Mouse (Mus musculus) intestine, embryonic 16.5 days (tissue): ENCODE data around the gene Ksr1. TPM values are rescaled to one million over a fixed set of nuclear protein-coding genes. Genes with fewer than 3 reads are reported as not detected.

ENCODE experiments used
- ATAC-seq: fragments of 200-750 bp; cut with Nextera tagmentation; 2 replicates; pipeline ENCODE4 v1.8.0; 2017; ENCODE audit warnings: moderate TSS enrichment, moderate library complexity
- H3K27ac ChIP-seq: fragments of 300-500 bp; sonication (generic); 2 replicates; pipeline ENCODE4 v1.5.1; 2014; ENCODE audit warnings: mild to moderate bottlenecking, low read length
- H3K27me3 ChIP-seq: fragments of 300-500 bp; sonication (generic); replicated peaks from 2 replicates; pipeline ENCODE4 v1.6.1; 2014; ENCODE audit warnings: low read length, control low read depth, mixed read lengths; ENCODE audit not compliant: control insufficient read depth, insufficient read depth
- H3K36me3 ChIP-seq: fragments of 300-500 bp; sonication (generic); 2 replicates; pipeline ENCODE4 v1.6.1; 2014; ENCODE audit warnings: low read length, control low read depth; ENCODE audit not compliant: control insufficient read depth, insufficient read depth
- H3K4me1 ChIP-seq: fragments of 300-500 bp; sonication (generic); 2 replicates; pipeline ENCODE4 v1.6.1; 2014; ENCODE audit warnings: low read length, control low read depth, mixed read lengths; ENCODE audit not compliant: control insufficient read depth, insufficient read depth
- H3K4me2 ChIP-seq: fragments of 300-500 bp; sonication (generic); 2 replicates; pipeline ENCODE4 v1.6.1; 2014; ENCODE audit warnings: low read depth, low read length, control low read depth
- H3K4me3 ChIP-seq: fragments of 300-500 bp; sonication (generic); 2 replicates; pipeline ENCODE4 v1.5.1; 2014; ENCODE audit warnings: mild to moderate bottlenecking, low read length
- H3K9ac ChIP-seq: fragments of 300-500 bp; sonication (generic); 2 replicates; pipeline ENCODE4 v1.6.1; 2014; ENCODE audit warnings: low read depth, low read length
- H3K9me3 ChIP-seq: fragments of 300-500 bp; sonication (generic); 2 replicates; pipeline ENCODE4 v1.6.1; 2016; ENCODE audit warnings: low read length, control low read depth; ENCODE audit not compliant: control insufficient read depth
- WGBS: fragments of 180-500 bp; shearing (Covaris S2); extraction: QIAGEN DNeasy Blood & Tissue Kit; methylation state at CpG from one replicate; pipeline ENCODE4 v1.1.7; 2014; 5-methylcytosine and 5-hydroxymethylcytosine counted together
- polyA plus RNA-seq: library from polyadenylated mRNA; unstranded; fragments of >200 nt; fragmentation: Nextera tagmentation; extraction: Ambion mirVana; gene quantifications from 2 replicates; pipeline ENCODE4 v1.2.1, GENCODE M21; 2015

Ksr1 gene
- polyA plus RNA-seq, 1 experiment from 2014 or later: 4.1 TPM

DNA sequence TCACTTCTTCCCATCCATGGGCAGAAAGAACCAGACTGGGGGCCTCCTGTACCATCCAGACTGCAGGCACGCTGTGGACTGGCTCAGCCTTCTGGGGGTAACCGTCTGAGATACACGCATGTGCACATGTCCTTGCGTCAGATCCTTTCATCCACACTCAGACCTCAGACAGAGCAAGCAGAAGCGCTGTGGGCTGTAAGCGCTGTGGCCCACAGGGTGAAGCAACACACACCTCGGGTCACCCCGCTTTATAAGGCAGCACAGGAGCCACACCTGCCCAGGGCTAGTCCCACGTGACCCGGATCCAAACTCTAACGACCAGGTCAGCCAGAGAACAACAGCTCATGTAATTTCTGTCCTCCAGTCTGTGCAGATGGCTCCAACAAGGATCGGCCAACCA, 59.4 kb downstream of the Ksr1 start:
- H3K9me3 ChIP-seq: no peaks in the 10 kb centered on the region
- no peak overlapping the region for H3K9ac ChIP-seq
- H3K27me3 ChIP-seq: no peaks in the 10 kb centered on the region
- H3K27ac ChIP-seq: no peak overlapping the region
- 77% methylated on average over 12 of the region's 12 CpGs for WGBS
- H3K4me1 ChIP-seq: peaks cover 50% of the 10 kb centered on the region
- H3K4me2 ChIP-seq: no peak overlapping the region
- H3K36me3 ChIP-seq: no peaks in the 10 kb centered on the region
- peak; percentile 36 for ATAC-seq
- H3K4me3 ChIP-seq: no peak overlapping the region

DNA sequence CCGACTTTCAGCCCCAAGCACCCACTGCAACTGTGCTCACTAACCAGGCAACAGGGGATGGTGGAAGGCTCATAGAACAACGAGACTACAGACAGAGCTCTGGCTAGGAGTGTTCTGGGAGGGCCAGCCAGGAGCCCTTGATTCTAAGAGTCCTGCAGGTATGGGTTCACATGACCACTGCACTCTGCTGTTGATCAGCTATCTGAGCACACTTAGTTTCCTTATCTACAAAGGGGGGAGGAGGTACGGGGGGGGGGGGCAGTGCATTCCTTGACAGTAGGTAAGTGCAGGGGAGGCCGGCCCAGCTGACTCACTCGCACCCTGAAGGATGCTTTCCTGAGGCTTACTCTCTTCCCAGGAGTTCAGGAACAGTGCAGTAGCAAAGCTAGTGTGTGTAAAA, 61.1 kb downstream of the Ksr1 start:
- Histone ChIP-seq H3K9ac (no peak overlapping the region), H3K36me3 (no peaks in the 10 kb centered on the region), H3K4me2 (no peak overlapping the region), H3K27ac (no peak overlapping the region), H3K4me3 (no peak overlapping the region), H3K9me3 (no peaks in the 10 kb centered on the region), H3K27me3 (no peaks in the 10 kb centered on the region), H3K4me1 (peaks cover 60% of the 10 kb centered on the region)
- ATAC-seq: peak; percentile 29; the same call in 1 of the 2 replicates
- WGBS: 41% methylated on average over 5 of the region's 5 CpGs

DNA sequence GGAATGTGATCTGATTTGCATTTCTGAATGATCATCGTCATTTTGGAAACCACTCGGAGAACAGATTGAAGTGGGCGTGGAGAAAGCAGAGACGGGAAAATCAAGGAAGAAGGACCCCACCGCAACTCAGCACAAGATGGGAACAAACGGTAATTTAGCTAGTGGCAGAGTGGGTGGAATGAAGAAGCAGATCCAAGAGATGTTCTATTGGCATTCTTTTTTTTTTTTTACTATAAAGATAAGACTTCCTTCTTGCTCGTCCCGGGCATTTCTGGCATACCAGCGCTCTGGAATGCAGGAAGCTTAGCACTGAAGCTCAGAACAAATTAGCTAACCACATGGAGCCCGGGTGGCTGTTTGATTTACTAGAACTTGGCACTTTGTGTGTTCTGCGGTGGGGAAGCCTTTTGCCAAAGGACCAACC, 63.2 kb downstream of the Ksr1 start:
- Histone ChIP-seq H3K27ac (0 out of 2 replicates have a peak overlapping the region, but pooled peaks have one; percentile 31), H3K36me3 (no peaks in the 10 kb centered on the region), H3K9me3 (no peaks in the 10 kb centered on the region), H3K27me3 (no peaks in the 10 kb centered on the region), H3K4me1 (peaks cover 47% of the 10 kb centered on the region), H3K9ac (no peak overlapping the region), H3K4me3 (no peak overlapping the region), H3K4me2 (no peak overlapping the region)
- WGBS: 48% methylated on average over 11 of the region's 11 CpGs
- ATAC-seq: no peak

DNA sequence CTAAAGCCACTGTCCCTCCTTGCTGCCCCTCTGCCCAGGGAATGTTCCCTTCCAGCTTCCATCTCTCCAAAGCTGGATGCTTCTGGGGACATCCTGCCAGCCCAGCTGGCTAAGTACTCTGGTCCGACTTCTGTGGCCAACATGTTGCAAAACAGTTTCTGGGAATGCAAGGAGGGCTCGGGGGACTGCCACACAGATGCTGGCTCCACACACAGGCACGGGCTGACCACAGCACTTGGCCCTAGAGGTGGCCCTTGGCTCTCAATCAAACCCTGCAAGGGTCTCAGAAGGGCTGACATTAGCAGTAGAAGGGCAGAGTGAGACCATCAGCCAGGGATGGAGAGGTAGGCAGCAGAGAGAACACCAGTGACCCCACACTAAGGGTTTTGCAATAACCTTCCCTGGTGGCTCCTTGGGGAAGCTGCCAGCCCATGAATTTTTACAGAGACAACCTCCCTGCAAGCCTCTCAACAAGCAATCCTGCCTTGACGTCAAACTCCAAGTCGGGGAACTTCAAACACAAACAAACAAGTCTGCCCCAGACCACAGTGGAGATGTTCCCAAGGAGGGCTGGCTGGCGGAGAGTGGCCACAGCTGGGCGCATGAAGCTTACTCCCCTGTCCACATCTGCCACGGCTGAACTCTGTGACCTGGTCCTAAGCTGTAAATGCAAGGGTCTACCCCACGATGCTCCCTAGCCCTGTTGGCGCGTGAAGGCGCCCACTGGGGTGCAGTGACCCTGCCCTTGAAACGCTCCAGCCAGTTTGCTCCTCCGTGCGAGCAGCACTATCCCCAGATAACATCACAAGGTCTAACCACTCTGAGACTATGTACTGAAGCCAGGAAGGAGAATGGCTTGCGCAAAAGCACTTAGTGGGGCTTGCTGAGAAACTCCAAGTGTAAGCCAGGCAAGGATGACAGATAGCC, 65.0 kb downstream of the Ksr1 start:
- 53% methylated on average over 16 of the region's 16 CpGs for WGBS

DNA sequence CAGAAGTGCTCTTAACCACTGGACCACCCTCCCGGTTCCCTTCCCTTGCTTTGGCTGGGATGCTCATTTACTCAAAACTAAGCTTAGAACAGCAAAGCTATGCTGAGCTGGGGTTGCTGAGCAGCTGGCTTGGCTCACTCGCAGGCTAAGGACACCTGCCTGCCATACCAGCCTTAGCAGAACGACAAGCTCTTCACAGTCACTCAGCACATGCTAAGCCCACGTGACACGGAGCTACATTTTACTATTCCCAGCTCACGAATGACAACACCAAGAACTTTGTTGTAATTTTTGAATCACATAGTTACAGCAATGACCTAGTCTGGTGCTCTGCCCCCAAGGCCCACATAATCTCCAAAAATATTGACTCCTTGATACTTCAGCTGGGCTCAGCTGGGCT, 66.1 kb downstream of the Ksr1 start:
- ATAC-seq: no peak
- Histone ChIP-seq H3K4me2 (no peak overlapping the region), H3K27me3 (no peaks in the 10 kb centered on the region), H3K4me3 (no peak overlapping the region), H3K36me3 (no peaks in the 10 kb centered on the region), H3K9ac (no peak overlapping the region), H3K27ac (no peak overlapping the region), H3K4me1 (peaks cover 30% of the 10 kb centered on the region), H3K9me3 (no peaks in the 10 kb centered on the region)
- WGBS: 76% methylated on average over 6 of the region's 6 CpGs

More for the DNA sequence above, 65.0 kb downstream of the Ksr1 start:
- Histone ChIP-seq H3K9me3 (no peaks in the 10 kb centered on the region), H3K9ac (no peak overlapping the region), H3K27me3 (no peaks in the 10 kb centered on the region), H3K36me3 (no peaks in the 10 kb centered on the region), H3K4me3 (no peak overlapping the region), H3K4me2 (no peak overlapping the region), H3K4me1 (peaks cover 35% of the 10 kb centered on the region), H3K27ac (peak overlapping the region; percentile 68)
- ATAC-seq: peak; percentile 39; the same call in 1 of the 2 replicates

DNA sequence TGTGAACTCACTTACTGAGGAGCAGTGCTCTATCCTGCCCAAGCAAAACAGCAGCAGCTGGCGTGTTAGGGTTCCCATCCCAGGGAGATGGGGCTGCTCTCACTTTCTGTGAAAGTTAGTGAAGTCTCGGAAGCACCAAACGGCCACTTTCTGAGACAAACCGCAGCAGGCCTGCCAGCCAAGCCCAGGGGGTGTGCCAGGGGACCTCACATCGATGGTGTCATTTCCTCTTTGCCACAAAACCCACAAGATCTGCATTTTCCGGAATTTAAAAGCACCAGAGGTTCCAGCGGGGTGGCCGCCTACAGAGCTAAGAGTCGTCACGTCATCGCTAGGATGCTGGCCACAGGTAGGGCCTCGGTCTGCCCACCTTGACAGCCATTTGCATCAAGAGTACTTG, 69.7 kb downstream of the Ksr1 start:
- Histone ChIP-seq H3K9ac (no peak overlapping the region), H3K4me3 (no peak overlapping the region), H3K27ac (no peak overlapping the region), H3K4me1 (peaks cover 7% of the 10 kb centered on the region), H3K36me3 (peaks cover 4% of the 10 kb centered on the region; the same call in 1 of the 2 replicates), H3K4me2 (no peak overlapping the region), H3K9me3 (no peaks in the 10 kb centered on the region), H3K27me3 (no peaks in the 10 kb centered on the region)
- WGBS: 82% methylated on average over 12 of the region's 12 CpGs
- ATAC-seq: no peak

DNA sequence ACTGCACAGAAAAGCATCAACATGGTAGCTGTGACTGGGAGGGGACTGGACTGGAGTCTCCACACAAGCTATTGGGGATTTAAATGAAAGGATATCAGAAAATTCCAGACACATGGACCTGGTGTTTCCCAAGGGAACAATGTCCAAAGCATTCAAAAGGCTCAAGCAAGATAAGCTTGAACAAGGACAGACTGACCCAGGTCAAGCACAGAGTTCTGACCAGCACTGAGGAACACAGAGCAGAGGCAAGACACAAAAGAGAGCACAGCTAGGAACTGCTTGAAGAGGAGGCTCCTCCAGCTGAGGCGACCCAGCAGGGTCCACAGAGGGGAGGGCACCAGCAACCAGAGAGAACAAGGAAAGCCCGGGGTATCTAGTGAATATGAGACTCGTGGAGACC, 71.2 kb downstream of the Ksr1 start:
- Histone ChIP-seq H3K27me3 (no peaks in the 10 kb centered on the region), H3K4me3 (no peak overlapping the region), H3K27ac (no peak overlapping the region), H3K4me2 (no peak overlapping the region), H3K4me1 (peaks cover under 1% of the 10 kb centered on the region; the same call in 1 of the 2 replicates), H3K9me3 (no peaks in the 10 kb centered on the region), H3K9ac (no peak overlapping the region), H3K36me3 (peaks cover 4% of the 10 kb centered on the region; the same call in 1 of the 2 replicates)
- 81% methylated on average over 3 of the region's 3 CpGs for WGBS
- ATAC-seq: no peak

DNA sequence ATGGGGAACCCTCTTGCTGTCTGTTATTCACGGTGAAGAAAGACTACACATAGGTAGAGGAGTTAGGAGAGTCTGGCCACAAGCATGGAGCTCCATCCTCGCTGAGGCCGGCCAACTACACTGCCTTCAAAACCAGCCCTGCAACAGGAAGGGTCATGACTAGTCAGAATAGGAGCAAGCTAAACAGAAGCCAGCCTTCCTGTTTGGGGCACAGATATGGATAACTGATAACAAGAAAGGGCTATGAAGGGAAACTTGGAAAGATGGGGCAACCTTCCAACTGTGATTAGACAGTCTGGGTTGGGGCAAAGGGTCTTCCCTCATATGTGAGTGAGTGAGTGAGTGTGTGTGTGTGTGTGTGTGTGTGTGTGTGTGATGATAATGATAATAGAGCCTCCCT, 71.6 kb downstream of the Ksr1 start:
- Histone ChIP-seq H3K9ac (no peak overlapping the region), H3K27me3 (no peaks in the 10 kb centered on the region), H3K27ac (no peak overlapping the region), H3K4me3 (no peak overlapping the region), H3K9me3 (no peaks in the 10 kb centered on the region), H3K4me2 (no peak overlapping the region), H3K36me3 (peaks cover 4% of the 10 kb centered on the region; the same call in 1 of the 2 replicates), H3K4me1 (peaks cover 4% of the 10 kb centered on the region; the same call in 1 of the 2 replicates)
- 87% methylated on average over 3 of the region's 3 CpGs for WGBS
- no peak for ATAC-seq

DNA sequence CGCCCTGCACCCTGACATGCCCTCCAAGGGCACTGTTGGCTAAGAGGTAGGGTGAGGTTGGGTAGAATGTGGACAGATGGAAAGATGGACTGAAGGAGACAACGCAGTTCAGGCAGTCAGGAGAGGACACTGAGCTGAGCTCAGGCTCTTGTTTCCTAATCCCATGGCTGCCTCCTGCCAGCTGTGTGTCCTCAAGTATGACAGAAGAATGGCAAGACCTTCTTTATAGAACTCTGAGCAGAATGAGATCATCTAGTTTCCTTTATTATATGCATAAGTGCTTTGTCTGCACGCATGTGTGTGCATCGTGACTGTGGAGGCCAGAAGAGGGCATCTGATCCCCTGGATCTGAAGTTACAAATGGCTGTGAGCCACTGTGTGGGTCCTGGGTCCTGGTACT, 72.6 kb downstream of the Ksr1 start:
- ATAC-seq: no peak

More for the DNA sequence above, 72.6 kb downstream of the Ksr1 start:
- H3K27ac ChIP-seq: no peak overlapping the region
- H3K27me3 ChIP-seq: no peaks in the 10 kb centered on the region
- H3K4me2 ChIP-seq: no peak overlapping the region
- peaks cover 4% of the 10 kb centered on the region; the same call in 1 of the 2 replicates for H3K4me1 ChIP-seq
- 68% methylated on average over 4 of the region's 4 CpGs for WGBS
- H3K9me3 ChIP-seq: no peaks in the 10 kb centered on the region
- H3K4me3 ChIP-seq: no peak overlapping the region
- no peak overlapping the region for H3K9ac ChIP-seq
- peaks cover 4% of the 10 kb centered on the region; the same call in 1 of the 2 replicates for H3K36me3 ChIP-seq
